Mouse (Mus musculus): Measurements from ENCODE around the gene Ppfia1.

The Ppfia1 gene

DNA sequence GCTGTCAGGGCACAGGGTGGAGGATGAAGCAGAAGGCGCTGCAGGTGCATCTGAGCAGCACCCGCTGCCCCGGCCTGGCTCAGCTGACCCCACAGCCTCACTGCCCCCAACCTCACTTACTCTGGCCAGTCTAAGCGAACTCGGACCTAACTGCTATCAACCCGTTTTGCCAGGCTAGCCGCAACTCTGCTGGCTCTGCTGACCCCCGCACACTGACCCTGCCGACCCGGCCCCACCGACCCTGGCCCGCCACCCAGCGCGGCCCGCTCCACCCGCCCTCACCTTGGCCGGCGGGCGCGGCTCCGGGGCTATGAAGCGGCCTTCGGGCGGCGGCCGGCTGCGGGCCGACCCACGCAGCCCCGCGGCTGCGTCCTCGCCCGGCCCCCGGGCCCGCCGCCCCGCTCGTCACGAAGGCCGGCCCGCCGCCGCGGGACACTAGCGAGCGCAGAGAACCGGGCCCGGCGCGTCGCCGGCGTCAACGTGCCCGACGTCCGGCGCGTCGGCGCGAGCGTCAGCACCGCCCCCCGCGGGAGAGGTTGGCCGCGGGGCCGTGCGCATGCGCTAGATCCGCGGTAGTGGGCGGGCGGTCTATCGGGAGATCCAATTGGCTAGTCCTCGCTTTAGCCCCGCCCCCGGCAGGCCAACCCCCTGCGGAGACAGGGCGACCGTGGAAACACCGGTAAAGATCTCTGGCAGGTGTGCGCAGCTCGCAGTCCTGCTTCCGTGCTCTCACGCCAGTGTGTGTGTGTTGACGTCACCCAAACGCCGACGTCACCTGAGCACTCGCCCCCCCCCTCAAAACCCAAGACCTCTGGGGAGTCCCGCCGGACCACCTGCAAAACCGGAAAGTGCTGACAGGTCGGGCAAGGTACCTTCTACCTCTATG, at the start of gene Ppfia1:
Ppfia1 (minus strand) TSS at position 493 of the 886 bp plus-strand sequence.
- DNase-seq (ENCODE audit: low spot score in 2 of 2), result peak; percentile 99 to 100

DNA sequence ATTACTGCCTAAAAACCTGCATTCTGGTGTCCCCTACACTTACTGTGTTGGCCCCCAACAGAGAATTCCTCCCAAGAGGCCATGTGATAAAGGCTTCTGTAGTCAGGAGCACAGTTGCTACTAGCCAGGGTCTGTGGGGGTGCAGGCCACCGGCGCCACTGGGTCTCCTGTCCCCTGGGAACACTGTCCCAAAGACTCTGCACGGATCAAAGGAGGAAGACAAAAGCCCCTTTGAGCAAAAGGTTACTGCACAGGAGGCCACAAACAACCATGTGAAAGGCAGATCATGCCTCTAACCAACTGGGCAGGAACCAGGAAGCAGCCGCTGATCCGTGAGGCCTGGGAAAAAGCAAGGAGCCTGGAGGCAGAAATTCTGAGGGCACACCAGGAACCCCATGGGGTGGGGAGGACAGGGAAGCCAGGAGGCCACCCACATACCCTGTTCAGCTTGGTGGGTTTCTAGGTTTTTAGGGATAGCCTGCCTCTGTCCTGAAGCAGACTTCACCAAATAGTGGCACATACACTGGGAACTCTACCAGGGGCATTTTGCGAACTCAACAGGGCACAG, 46.9 kb upstream of the Ppfia1 start:
- DNase-seq (ENCODE audit: low spot score in 2 of 2), result no peak

DNA sequence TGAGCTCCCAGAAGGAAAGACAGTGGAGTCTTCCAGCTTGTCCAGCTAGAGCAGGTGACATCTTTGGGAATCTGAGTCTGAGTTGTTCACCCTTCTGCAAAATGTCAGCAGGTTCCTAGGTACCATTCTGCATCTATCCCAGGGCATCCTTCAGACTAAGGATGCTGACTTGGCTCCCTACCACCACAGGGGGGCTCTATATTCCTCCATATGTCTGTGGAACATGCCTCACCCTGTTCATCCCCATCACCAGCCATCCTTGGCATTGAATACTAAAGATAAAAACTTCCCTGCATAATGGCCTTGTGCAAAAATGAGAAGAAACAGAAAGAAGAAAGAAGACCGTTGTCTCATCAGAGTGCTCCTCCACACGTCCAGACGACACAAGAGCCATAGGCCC, 36.0 kb upstream of the Ppfia1 start:
- no peak for DNase-seq (ENCODE audit: low spot score in 2 of 2)

DNA sequence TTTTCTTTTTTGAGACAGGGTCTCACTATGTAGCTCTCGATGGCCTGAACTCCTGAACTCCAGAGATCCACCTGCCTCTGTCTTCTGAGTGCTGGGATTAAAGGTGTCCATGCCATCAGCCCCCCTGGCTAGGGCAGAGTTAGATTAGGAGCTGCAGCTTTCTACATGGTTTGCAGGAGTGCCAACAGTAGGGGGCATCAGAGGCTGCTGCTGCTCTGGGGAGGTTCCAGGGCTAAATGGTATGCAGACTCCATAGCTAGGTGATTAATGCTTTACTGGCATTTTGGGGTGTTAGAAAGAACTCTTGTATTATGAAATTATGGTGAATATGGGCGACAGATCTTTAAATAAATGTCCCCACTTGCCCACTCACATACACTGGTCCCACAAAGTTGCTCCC, 33.8 kb upstream of the Ppfia1 start:
- DNase-seq (ENCODE audit: low spot score in 2 of 2), result no peak

DNA sequence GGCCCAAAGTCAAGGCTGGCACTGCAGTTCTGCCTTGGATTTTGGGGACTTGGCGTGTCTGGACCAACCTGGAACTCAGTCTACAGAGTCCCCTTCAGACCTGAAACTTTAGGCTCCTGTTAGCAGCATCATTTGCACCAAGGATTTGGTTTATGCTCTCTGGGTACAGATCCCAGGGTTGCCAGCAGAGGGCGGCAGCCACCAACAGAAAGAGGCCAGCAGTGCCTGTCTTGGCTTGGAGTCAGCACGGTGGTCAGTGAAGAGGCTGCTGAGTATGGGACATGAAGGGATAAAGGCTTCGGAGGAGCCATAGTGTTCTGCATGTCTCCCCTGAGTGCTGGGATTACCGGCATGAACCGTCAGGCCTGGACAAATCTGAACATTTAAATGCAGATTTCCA, 32.1 kb upstream of the Ppfia1 start:
- peak; percentile 59 to 79 for DNase-seq (ENCODE audit: low spot score in 2 of 2)

DNA sequence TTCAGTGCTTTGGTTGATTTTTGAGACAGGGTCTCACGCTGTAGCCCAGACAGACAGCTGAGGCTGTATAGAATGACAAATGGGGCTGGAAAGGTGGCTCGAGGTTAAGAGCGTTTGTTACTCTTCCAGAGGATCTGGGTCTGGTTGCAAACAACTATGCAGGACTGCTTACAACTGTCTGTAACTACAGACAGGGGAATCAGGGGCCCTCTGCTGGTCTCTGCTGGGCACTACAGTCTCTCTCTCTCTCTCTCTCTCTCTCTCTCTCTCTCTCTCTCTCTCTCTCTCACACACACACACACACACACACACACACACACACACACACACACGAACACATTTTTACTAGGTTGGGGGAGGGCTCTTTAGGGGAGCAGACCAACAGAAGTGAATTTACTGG, 30.1 kb upstream of the Ppfia1 start:
- peak; percentile 59 to 75 for DNase-seq (ENCODE audit: low spot score in 2 of 2)

DNA sequence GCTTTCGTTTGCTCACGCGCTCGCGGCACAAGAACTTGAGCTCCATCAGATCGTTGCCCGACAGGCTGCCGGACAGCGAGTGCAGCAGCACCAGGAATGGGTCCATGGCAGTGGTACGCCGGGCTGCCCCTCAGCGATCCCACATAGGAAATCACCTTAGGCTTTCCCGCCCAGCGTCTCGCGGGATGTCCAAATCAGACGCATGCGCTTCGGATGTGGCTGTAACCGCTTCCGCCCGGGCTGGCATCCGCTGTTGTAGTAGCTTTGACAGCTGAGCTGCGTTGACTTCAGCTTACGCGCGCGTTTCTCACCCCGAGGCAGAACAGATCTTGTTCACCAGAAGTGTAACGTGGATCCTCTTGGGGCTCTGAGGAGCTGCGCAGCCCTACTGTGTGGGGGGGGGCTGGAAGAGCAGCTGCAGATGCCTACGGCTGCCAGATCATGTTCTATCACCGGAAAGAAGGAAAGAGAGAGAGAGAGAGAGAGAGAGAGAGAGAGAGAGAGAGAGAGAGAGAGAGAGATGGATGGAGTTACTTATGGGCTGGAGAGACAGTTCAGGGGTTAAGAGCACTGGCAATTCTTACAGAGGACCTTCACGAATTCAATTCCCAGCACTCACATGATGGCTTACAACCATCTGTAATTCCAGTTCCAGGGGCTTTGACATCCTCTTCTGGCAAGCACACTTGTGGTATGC, 28.9 kb upstream of the Ppfia1 start, which contains the start of gene Fadd:
Fadd (minus strand) TSS at position 180 of the 697 bp plus-strand sequence.
- peak; percentile 91 to 95 for DNase-seq (ENCODE audit: low spot score in 2 of 2)

DNA sequence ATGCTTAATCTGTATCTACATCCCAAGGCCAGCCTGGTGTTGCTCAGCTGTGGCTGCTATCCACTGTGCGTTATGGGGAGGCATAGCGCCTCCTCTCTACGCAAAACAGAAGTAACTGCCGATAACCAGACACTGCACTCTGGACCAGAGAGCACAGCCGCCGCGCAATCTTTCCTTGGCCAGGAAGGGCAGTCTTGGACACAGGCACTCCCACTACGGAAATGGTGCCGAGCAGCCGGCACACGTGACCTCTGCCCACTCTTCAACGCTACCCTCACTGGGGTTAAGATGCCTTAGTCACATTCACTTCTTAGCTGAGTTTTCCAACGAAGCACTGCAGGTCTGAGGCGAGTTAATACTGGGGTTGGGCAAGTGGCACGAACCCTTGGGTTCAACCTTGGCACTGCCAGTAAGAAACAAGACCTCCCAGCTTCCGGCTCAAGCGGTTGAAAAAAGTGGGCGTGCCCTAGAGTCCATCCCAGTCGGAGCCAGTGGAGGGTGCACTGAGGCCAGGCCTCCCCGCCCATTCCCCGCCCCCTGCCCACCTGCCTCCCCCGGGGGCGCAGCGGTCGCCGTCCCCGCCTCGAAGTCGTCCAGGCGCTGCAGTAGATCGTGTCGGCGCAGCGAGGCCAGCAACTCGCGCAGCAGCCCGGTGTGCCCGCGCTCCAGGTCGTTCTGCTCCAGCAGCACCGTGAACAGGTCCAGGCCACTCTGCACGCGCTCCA, 28.2 kb upstream of the Ppfia1 start:
- peak; percentile 79 to 80 for DNase-seq (ENCODE audit: low spot score in 2 of 2)

DNA sequence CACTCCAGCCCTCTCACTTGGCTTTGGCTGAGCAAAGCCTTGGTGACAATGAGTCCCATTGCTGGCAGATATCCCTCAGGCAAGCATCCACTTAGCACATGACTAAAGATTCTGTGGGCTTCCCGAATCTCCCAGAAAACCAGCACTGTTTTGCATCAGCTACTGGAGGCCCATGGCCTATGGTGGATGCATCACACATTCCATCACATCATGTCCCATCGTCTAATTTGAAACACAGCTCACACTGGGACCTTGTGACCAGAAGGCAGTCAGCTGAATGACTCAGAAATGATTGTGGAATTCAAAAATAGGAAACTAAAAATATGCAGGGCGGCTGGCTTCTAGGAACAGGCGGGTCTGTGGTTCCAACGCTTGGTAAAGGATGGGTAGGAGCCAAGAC, 24.3 kb upstream of the Ppfia1 start:
- no peak for DNase-seq (ENCODE audit: low spot score in 2 of 2)

DNA sequence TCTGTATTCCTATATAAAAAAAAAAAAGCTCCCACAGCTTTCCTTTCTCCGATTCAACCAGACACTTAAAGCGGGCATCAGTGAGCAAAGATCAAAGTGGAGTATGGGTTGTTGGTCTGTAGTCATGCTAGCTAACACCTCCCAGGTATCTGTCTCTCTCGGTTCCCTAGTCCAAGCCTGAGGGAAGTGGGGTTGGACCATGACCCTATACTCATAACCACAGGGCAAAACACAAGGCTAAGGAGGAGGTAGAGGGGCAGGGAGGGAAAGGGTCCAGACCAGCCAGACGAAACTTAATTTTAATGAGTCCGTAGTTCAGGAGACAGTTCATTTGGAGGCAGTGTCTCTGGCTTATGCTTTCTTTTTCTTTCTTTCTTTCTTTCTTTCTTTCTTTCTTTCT, 18.7 kb upstream of the Ppfia1 start:
- DNase-seq (ENCODE audit: low spot score in 2 of 2), result no peak

DNA sequence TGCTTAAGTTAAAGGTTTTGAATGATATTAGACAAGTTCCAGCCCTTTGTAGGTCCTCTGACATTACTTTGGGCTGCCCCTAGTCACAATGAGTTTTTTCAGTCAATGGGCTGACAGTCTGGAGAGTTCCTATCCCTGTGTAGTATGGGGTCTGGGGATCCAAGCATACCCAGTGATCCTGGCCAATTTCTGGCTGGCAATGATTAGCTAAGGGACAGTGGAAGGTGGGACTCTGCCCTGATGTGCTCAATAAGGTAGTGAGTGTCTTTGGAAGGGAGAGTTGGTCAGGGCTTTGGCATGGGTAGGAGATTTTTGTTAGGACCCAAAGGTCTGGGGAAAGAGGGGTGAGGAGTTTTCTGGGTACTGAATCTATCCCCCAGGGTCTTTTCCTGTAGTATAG, 18.1 kb upstream of the Ppfia1 start:
- DNase-seq (ENCODE audit: low spot score in 2 of 2), result no peak

DNA sequence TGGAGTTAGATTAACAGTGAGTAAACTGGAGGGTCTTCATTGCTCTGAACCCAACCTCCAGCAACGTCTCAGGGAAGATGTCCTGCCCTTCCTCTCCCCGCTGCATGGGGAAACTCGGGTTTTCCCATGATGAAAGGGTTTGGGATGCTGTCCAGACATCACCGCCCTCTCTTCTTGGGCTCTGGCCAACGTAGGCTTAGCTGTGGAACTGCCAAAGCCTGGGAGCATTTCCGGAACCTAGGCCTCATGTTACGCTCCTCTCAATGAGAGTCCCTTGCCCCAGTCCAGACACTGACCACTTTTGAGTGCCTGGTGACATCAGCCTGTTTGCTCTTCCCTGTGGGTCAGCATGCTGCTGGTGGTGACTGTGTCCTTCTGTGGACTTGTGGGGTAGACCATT, 15.9 kb upstream of the Ppfia1 start:
- no peak for DNase-seq (ENCODE audit: low spot score in 2 of 2)

DNA sequence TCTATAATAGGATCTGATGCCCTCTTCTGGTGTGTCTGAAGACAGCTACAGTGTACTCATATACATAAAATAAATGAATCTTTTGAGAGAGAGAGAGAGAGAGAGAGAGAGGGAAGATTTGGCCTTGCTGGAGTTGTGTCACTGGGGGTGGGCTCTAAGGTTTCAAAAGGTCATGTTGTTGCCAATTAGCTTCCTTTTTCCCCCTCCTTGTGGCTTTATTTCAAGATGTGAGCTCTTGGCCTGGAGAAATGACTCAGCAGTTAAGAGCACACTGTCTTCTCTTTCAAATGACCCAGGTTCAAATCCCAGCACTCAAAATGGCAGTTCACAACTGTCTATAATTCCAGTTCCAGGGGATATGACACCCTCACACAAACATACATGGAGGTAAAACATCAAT, 14.6 kb upstream of the Ppfia1 start:
- DNase-seq (ENCODE audit: low spot score in 2 of 2), result no peak

DNA sequence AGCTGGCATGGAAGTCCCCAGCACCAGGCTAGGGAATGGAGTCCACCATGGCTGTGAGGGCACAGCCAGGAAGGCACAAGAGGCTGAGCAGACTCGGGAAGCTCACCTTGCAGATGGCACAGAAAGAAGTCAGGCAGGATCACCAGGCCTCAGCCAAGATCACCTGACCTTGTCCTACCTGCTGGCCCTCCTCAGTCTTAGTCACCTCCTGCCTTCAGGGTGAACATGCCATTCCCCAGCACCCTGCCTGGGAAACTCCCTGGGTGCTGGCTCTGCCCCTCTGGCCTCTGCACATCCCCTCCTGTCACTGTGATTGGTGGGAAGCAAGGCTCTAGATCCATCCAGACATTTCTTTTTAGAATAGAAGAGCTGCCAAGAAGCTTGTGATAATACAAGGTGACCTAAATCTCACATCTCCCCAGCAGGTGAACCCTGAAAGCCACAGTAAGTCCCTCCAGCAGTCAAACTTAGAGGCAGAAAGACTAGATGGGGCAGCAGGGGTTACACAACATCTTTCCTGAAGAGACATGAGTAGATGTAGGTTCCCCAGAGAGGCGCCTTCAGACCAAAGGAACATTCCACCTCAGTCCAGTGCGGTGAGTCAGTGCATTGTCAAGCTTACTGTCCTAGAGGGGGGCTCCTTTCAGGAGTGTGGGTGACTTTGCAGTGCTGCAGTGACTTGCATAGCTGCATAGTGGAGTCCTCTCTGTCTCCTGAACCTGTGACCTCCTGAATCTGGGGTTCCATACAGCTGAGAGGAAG, 13.6 kb upstream of the Ppfia1 start:
- DNase-seq (ENCODE audit: low spot score in 2 of 2), result no peak

DNA sequence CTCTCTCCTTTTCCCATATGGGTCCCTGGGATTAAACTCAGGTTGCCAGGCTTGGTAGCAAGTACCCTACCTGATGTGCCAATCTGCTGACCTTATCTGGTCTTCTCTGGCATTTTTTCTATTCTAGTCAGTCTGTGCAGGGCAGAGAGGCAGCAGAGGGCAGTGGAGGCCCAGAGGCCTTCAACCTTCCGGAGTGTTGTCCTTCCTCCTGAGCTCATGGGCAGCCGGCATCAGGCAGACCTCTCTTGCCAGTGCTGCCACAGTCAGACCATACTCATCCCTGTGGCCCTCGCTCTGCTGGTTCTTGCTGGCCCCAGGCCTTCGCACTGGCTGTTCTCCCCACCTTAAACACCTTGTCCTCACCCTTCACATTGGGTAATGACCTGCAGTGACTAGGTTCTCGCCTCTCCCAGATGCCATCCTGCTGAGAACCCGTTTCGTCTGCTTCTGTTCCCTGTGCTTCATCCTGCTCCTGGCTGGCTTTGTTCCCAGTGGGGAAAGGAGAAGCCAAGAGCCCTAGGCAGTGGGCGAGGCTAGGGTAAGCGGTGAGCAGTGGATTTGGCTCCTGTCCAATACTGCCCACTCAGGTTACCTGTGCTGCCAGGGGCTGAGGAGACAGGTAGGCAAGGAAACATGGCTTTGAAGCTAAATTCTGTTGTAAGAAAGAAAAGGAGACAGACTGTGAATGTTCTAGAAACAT, 10.1 kb upstream of the Ppfia1 start:
- no peak for DNase-seq (ENCODE audit: low spot score in 2 of 2)

DNA sequence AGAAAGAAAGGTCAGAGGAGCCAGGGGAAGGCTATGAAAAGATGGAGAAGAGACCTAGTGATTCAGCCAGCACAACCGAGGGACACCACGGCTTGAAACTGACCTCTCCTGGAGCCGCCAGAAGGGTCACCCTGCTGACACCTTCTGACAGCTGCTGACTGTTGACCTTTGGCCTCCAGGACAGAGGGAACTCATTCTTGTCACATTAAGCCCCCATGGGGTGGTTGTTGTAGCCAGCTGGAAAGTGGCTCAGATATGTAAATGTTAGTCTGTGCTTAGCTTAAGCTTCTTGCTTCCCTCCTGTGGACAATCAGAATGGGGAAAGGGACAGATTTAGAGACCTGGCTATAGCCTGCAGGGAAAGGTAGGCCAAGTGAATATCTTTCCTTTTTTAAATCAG, 8.5 kb upstream of the Ppfia1 start:
- DNase-seq (ENCODE audit: low spot score in 2 of 2), result no peak

DNA sequence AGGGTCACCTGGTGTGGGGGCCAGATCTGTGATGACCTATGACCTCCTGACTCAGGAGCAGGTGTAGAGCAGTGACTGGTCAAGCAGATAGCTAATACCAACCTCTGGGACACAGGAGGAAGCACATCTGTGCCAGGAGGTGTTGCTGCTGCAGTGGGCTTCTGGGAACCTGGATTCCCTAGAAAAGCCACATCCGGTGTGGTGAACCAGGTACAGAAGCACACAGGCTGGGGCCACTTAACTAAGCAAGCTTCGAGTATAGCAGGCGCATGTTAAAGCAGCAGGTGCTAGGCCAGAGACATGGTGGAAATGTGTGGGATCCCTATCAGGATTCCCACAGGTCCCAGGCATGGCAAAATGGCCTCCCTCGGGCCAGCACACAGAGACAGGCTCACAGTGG, 7.1 kb upstream of the Ppfia1 start:
- DNase-seq (ENCODE audit: low spot score in 2 of 2), result no peak

DNA sequence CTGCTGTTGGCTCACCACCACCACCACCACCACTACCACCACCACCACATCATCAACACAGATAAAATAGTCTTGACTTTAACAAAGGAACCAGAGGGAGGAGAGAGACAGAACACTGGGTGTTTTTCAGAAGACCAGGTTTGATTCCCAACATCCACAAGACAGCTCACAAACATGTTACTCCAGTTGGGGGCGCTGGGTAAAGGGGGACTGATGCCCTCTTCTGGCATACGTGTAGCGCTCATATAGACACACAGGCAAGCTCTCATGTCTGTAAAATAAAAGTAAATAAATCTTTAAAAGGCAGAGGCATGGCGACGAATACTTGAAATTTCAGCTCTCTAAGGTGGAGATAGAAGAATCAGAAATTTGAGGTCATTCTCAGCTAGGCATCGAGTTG, 5.0 kb upstream of the Ppfia1 start:
- DNase-seq (ENCODE audit: low spot score in 2 of 2), result no peak

DNA sequence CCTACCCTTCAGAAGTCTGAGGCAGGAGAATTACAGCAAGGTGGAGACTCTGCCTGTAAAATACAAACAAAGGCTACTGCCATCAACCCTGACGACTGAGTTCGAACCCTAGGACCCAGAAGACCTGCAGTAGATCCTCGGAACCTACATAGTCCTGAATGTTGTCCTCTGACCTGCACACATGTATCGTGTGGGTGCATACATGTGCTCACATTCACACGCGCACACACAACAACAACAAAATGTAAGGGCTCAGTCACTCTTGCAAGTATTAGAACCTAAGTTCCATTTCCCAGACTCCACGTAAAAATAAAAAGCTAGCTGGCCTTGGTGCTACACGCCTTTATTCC, 569 bp upstream of the Ppfia1 start:
- DNase-seq (ENCODE audit: low spot score in 2 of 2), result no peak

DNA sequence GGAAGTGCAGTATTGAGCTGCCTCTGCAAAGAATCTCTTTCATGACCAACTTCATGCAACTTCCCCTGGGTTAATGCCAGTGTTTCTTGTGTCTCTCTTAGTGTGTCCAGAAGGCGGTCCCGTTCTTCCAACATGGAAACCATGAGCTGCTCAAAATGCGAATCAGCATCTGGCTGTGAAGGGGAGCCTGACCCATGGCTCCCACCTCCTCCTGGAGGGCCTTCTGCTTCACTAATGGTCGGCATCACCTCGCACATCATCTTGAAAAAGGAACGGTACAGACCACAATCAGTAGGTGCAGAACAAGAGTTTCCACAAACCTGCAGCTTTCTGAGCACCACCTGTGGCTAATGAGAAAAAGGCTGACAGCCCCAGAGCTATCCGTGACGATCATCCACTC, 1.3 kb downstream of the Ppfia1 start:
- DNase-seq (ENCODE audit: low spot score in 2 of 2), result no peak

DNA sequence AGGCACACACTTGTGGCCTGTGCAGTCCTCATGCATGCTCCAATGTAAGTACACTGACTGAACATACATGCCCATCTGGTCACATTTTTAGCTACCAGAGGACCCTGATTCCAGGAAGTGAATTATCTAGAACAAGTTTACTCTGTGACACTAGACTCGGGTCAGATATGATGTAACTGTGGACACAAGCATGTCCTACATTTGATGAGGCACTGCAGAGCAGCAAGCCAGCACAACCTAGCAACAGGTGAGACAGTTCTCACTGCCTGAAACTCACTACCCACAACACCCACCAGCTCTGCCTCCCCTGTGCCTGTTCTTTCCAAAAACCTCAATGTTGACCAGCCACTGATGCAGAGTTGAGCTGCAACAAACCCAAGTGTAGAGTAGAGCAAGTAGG, 2.7 kb downstream of the Ppfia1 start:
- DNase-seq (ENCODE audit: low spot score in 2 of 2), result no peak
